Mouse (Mus musculus) limb, embryonic 10.5 days (tissue): Measurements from ENCODE around the gene Gm13088. TPM values are rescaled to one million over a fixed set of nuclear protein-coding genes. Genes with fewer than 3 reads are reported as not detected.
"Not testable (repeated sequence)": the region's sequence is repeated elsewhere in the genome, so short reads cannot be mapped to it uniquely, and the experiment has no call there.

ENCODE experiments used
- DNase-seq: peaks from one replicate; pipeline ENCODE4 v3.0.0-alpha.2; 2017; ENCODE audit warnings: low spot score
- H3K27ac ChIP-seq: fragments of 300-500 bp; sonication (generic); 2 replicates; pipeline ENCODE4 v1.5.1; 2016; ENCODE audit warnings: mild to moderate bottlenecking
- H3K27me3 ChIP-seq: fragments of 300-500 bp; sonication (generic); 2 replicates; pipeline ENCODE4 v1.6.1; 2016; ENCODE audit warnings: low read depth, mild to moderate bottlenecking; ENCODE audit not compliant: poor library complexity, severe bottlenecking
- H3K36me3 ChIP-seq: fragments of 300-500 bp; sonication (generic); 2 replicates; pipeline ENCODE4 v1.6.1; 2016; ENCODE audit warnings: mild to moderate bottlenecking, moderate library complexity
- H3K4me1 ChIP-seq: fragments of 300-500 bp; sonication (generic); 2 replicates; pipeline ENCODE4 v1.6.1; 2016
- H3K4me3 ChIP-seq: fragments of 300-500 bp; sonication (generic); 2 replicates; pipeline ENCODE4 v1.5.1; 2016; ENCODE audit warnings: mild to moderate bottlenecking, moderate library complexity
- H3K9me3 ChIP-seq: fragments of 300-500 bp; sonication (generic); replicated peaks from 2 replicates; pipeline ENCODE4 v1.6.1; 2016; ENCODE audit warnings: mild to moderate bottlenecking
- WGBS: fragments of 180-500 bp; shearing (Covaris S2); methylation state at CpG from one replicate; pipeline ENCODE4 v1.1.7; 2016; 5-methylcytosine and 5-hydroxymethylcytosine counted together
- polyA plus RNA-seq: library from polyadenylated mRNA; unstranded; fragments of >200 nt; fragmentation: Nextera tagmentation; extraction: Ambion mirVana; gene quantifications from 2 replicates; pipeline ENCODE4 v1.2.1, GENCODE M21; 2016

The Gm13088 gene
- polyA plus RNA-seq, result not detected in 2 replicates

- not testable (repeated sequence) for H3K36me3 ChIP-seq, H3K9me3 ChIP-seq, H3K4me1 ChIP-seq, H3K27me3 ChIP-seq, H3K4me3 ChIP-seq, DNase-seq, H3K27ac ChIP-seq
Measured at GRCm38 (mm10) chr4:143657146-143657545, at the start of gene Gm13088. TSS of gene Gm13088 (minus strand) at chr4:143657246.

DNA sequence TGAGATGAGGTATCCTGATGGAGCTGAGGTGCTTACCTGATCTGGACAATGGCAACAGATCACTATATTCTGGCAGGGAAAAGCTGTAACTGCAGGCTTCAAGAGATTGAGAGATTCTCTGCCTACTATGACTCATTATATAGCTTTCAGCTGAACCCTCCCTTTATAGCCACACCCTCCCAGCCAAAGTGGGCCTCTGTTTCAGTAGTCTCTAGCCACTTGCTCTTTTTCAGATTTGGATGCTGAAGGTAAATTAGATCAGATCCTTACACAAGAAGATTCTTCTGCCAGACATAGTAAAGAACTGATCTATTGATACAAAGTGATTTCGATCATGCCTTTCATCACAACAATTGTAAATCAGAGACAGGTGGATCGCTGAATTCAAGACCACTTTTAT, 45.6 kb upstream of the Gm13088 start, which contains the start of gene Gm13089:
Gene Gm13089 (minus strand): TSS at position 101 of the 400 bp plus-strand sequence.
- no peak for DNase-seq
- no peaks in the 10 kb centered on the region for H3K36me3 ChIP-seq
- no peak within 1 kb of the TSS for H3K27ac ChIP-seq
- H3K4me1 ChIP-seq, result no peaks in the 10 kb centered on the region
- H3K27me3 ChIP-seq, result no peaks in the 10 kb centered on the region
- H3K9me3 ChIP-seq, result peaks cover 13% of the 10 kb centered on the region; the same call in 1 of the 2 replicates
- 83% methylated on average over 2 of the region's 2 CpGs for WGBS
- H3K4me3 ChIP-seq, result no peak within 1 kb of the TSS

GRCm38 (mm10) chr4:143618101-143618500, 38.9 kb downstream of the Gm13088 start:
- H3K4me1 ChIP-seq, DNase-seq, H3K36me3 ChIP-seq, H3K27me3 ChIP-seq, H3K27ac ChIP-seq, H3K4me3 ChIP-seq, H3K9me3 ChIP-seq: not testable (repeated sequence)
- 88% methylated on average over 4 of the region's 4 CpGs for WGBS

GRCm38 (mm10) chr4:143614703-143615102, 42.3 kb downstream of the Gm13088 start, which contains the start of gene Gm13083:
TSS of gene Gm13083 (plus strand) at chr4:143615003.
- not testable (repeated sequence) for H3K4me1 ChIP-seq, H3K9me3 ChIP-seq, H3K4me3 ChIP-seq, H3K27ac ChIP-seq, DNase-seq, H3K36me3 ChIP-seq, H3K27me3 ChIP-seq

- H3K27ac ChIP-seq, H3K36me3 ChIP-seq, H3K4me1 ChIP-seq, H3K4me3 ChIP-seq, H3K27me3 ChIP-seq, H3K9me3 ChIP-seq, DNase-seq: not testable (repeated sequence)
- WGBS, result 91% methylated on average over 9 of the region's 9 CpGs
Measured at GRCm38 (mm10) chr4:143611927-143612326, 45.1 kb downstream of the Gm13088 start.

Other genes with a start within 250 kb of the Gm13088 start
- 14.9 and 21.1 TPM in 2 replicates for gene Pramef8, start 244.8 kb downstream of the Gm13088 start, polyA plus RNA-seq
- gene Oog4, start 206.9 kb downstream of the Gm13088 start, polyA plus RNA-seq, result not detected in 2 replicates
- not detected in 2 replicates for gene Gm13043, start 145.9 kb downstream of the Gm13088 start, polyA plus RNA-seq
- not detected in 2 replicates for gene Gm13040, start 121.3 kb downstream of the Gm13088 start, polyA plus RNA-seq
- gene BC080695, start 105.5 kb downstream of the Gm13088 start, polyA plus RNA-seq, result not detected in 2 replicates
- gene Gm13057, start 105.5 kb downstream of the Gm13088 start, polyA plus RNA-seq, result not detected in 2 replicates
- gene Gm13083, start 42.2 kb downstream of the Gm13088 start, polyA plus RNA-seq, result not detected in 2 replicates
- gene Gm13089, start 45.5 kb upstream of the Gm13088 start, polyA plus RNA-seq, result not detected in 2 replicates
- gene Gm13078, start 62.2 kb upstream of the Gm13088 start, polyA plus RNA-seq, result not detected in 2 replicates
- gene Gm13023, start 132.1 kb upstream of the Gm13088 start, polyA plus RNA-seq, result not detected in 2 replicates
- not detected in 2 replicates for gene Gm13084, start 158.8 kb upstream of the Gm13088 start, polyA plus RNA-seq
- not detected in 2 replicates for gene Gm13103, start 189.3 kb upstream of the Gm13088 start, polyA plus RNA-seq
- gene Pramef6, start 243.1 kb upstream of the Gm13088 start, polyA plus RNA-seq, result not detected in 2 replicates